Mouse (Mus musculus): Measurements from ENCODE around the gene Med12l. TPM values are rescaled to one million over a fixed set of nuclear protein-coding genes. Genes with fewer than 3 reads are reported as not detected.
"Not testable (repeated sequence)": the region's sequence is repeated elsewhere in the genome, so short reads cannot be mapped to it uniquely, and the experiment has no call there.

The Med12l gene
- polyA plus RNA-seq, 1 experiment, result 2.8 TPM

- DNase-seq (ENCODE audit: low read depth), result no peak
These were observed 92.9 kb downstream of the Med12l start for GRCm38 (mm10) chr3:59098540-59098939.

- no peak for DNase-seq (ENCODE audit: low read depth)
These were observed 95.8 kb downstream of the Med12l start, which contains the start of gene Gpr171 for GRCm38 (mm10) chr3:59101218-59101986. Gene Gpr171, minus strand, starts transcription at chr3:59101821.

GRCm38 (mm10) chr3:59102146-59102545 lies 96.5 kb downstream of the Med12l start:
- DNase-seq (ENCODE audit: low read depth), result no peak

- no peak for DNase-seq (ENCODE audit: low read depth)
These were observed 98.8 kb downstream of the Med12l start for GRCm38 (mm10) chr3:59104462-59104861.

- no peak for DNase-seq (ENCODE audit: low read depth)
These were observed 101.8 kb downstream of the Med12l start for GRCm38 (mm10) chr3:59107439-59107838.

- DNase-seq (ENCODE audit: low read depth), result not testable (repeated sequence)
These were observed 104.2 kb downstream of the Med12l start for GRCm38 (mm10) chr3:59109834-59110233.

- DNase-seq (ENCODE audit: low read depth), result no peak
These were observed 106.3 kb downstream of the Med12l start for GRCm38 (mm10) chr3:59111944-59112343.

- not testable (repeated sequence) for DNase-seq (ENCODE audit: low read depth)
These were observed 107.7 kb downstream of the Med12l start for GRCm38 (mm10) chr3:59113291-59113690.

- no peak for DNase-seq (ENCODE audit: low read depth)
These were observed 108.4 kb downstream of the Med12l start for GRCm38 (mm10) chr3:59113973-59114517.

- no peak for DNase-seq (ENCODE audit: low read depth)
These were observed 115.6 kb downstream of the Med12l start for GRCm38 (mm10) chr3:59121067-59121730.

GRCm38 (mm10) chr3:59121780-59122449 lies 116.3 kb downstream of the Med12l start:
- no peak for DNase-seq (ENCODE audit: low read depth)

GRCm38 (mm10) chr3:59125022-59125421 lies 119.4 kb downstream of the Med12l start:
- DNase-seq (ENCODE audit: low read depth), result no peak

GRCm38 (mm10) chr3:59125783-59126555 lies 120.3 kb downstream of the Med12l start:
- no peak for DNase-seq (ENCODE audit: low read depth)

- no peak for DNase-seq (ENCODE audit: low read depth)
These were observed 123.1 kb downstream of the Med12l start for GRCm38 (mm10) chr3:59128681-59129080.

GRCm38 (mm10) chr3:59129547-59129946 lies 123.9 kb downstream of the Med12l start:
- no peak for DNase-seq (ENCODE audit: low read depth)

- no peak for DNase-seq (ENCODE audit: low read depth)
These were observed 124.8 kb downstream of the Med12l start for GRCm38 (mm10) chr3:59130431-59130830.

- no peak for DNase-seq (ENCODE audit: low read depth)
These were observed 125.5 kb downstream of the Med12l start for GRCm38 (mm10) chr3:59131081-59131480.

GRCm38 (mm10) chr3:59131966-59132365 lies 126.3 kb downstream of the Med12l start:
- DNase-seq (ENCODE audit: low read depth), result no peak

GRCm38 (mm10) chr3:59133189-59133588 lies 127.6 kb downstream of the Med12l start:
- no peak for DNase-seq (ENCODE audit: low read depth)

- DNase-seq (ENCODE audit: low read depth), result no peak
These were observed 130.5 kb downstream of the Med12l start for GRCm38 (mm10) chr3:59135911-59136653.
